Mouse (Mus musculus) hindlimb bud, embryonic 11.5 days (tissue): Measurements from ENCODE around the gene Clec4f.
"Not testable (repeated sequence)": the region's sequence is repeated elsewhere in the genome, so short reads cannot be mapped to it uniquely, and the experiment has no call there.

ENCODE experiments used
- DNase-seq: peaks from one replicate; pipeline ENCODE4 v3.0.0-alpha.2; 2012; ENCODE audit warnings: low read depth, low spot score; ENCODE audit errors: extremely low spot score

Gene Clec4f

DNA sequence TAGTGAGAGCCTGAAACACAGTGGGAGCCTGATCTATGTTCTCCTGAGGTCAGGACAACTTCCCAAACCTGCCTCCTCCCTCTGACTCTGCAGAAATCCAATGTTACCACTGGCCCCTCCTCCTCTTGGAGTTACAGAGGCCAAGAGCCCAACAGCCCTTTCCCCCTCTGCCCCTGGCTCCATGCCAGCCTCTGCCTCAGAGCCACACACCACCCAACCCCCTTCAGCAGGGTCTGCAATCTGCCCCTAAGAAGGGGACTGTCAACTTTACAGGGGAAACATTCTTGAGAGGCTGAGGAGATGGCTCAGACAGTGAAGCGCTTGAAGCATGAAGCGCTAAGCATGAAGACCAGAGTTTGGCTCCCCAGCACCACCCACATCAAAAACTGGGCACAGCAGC lies at the start of gene Clec4f:
TSS of gene Clec4f (minus strand) at position 101 of the 400 bp plus-strand sequence.
- no peak for DNase-seq

DNA sequence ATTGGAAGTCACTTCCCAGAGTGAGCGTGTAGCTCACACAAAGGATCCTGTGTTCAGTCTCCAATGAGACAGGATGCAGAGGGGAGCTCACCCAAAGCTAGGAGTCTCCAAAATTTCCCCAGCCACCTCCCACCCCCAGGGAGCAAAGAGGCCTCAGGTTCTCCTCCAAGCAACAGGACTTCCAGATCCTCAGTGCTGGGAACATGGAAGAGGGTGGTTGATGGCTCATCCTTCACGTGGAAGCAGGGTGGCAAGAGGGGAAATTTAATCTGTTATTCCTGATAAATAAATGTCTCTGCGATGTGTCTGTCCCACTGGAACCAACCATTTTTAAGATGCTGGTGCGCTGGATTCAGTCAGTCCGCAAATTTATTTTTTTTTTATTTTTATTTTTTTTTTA lies 48.7 kb upstream of the Clec4f start:
- no peak for DNase-seq

DNA sequence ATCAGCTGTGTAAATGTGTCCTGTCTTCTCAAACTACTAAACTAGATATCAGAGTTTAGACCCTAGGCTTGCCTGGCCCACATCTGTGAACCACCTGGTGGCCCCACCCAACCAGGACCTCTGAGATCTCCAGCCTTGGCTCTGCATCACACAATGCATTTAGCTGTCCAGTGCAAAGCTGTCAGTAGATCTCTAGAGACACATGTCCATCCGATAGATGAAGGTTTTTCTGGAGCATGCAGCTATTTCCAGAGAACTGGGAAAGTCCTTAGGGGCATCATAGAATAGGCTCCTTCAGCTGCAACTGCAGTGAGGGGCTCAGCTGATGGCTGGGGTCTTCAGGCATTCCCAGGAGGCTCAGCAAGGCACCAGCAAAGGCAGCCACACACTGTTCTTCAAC lies 48.3 kb upstream of the Clec4f start:
- no peak for DNase-seq

DNA sequence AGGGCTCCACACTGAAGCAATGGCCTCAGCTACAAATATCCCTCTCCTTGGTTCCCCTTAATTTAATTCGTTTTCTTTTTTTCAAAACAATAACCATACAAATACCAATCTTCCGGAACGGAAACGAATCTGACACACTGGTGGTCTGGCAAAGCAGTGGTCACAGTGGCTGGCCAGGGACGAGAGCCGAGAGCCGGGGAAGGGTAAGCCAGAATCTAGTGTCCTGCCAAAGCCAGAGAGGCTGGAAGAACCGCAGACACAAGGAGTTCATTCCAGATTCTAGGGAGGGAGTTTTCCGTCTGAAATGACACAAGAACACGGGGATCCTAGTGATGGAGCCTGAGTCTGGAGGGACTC lies 47.7 kb upstream of the Clec4f start:
- DNase-seq, result no peak

DNA sequence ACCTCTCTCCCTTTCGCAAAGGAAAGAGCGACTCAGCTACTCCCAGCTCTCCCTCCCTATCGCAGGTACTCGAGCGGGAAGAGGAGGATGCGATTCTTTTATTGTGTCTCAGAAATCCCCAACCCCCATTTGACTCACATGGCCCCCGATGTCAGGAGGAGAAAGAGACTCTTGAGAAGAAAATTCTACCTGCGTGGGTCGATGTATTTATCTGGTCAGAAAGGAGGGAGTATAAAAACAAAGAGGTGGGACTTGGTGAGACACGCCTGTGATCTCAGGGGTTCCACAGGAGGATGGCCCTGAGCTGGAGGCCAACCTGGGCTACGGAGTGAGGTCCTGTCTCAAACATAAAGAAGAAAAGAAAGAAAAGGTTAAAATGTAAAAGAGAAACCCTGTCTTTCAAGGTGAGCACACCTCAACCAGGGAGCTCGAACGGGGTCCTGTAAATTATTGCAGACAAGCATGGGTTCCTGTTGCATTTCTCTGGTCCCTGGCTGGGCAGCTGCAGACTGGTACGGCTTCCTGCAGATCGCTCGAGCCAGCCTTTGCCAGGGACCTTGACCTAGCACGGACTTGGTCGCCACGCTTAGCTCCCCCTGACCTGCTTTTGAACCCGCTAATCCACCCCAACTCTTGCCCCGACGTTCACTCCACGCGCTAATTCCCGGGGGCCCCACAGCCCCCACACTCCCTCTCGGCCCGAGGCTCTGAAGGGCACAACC lies 47.2 kb upstream of the Clec4f start:
- no peak for DNase-seq

DNA sequence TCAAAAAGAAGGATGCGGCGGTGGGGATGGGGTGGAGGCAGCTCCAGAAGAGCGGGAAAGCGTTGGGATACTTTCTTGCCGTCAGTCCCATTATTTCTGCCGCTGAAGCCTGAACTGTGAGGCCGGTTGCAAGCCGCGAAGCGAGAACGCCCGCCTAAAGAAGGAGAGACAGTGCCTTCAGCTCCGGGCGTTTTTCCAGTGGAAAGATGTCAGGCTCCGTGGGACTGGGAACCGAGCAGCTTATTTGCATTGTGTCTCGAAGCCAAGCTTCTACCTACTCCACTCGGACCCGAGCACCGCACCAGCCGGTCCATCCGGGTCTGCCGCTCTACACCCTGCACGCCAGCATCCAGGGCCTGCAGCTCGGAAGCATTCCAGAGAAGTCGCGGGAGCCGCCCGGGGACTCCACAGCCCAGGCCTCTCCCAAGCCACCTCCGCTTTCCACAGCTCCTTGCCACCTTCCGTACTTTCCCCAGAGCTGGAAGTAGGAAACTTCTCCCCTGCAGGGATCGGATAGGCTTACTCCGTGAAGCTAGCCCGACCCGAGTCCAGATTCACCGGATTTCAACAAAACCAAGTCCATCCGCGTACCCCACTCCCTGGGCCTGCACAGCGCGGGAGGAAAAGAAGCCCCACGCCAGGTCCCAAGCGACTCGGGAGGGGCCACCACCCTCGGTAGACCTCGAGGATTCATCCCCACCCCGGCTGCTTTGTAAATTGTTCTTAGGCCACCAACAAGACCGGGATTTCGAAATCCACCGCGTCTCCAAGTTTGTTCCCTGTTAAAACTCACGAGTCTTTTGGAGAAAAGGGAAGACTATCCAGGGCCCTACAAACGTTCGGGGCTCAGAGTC lies 46.4 kb upstream of the Clec4f start:
- DNase-seq, result no peak

DNA sequence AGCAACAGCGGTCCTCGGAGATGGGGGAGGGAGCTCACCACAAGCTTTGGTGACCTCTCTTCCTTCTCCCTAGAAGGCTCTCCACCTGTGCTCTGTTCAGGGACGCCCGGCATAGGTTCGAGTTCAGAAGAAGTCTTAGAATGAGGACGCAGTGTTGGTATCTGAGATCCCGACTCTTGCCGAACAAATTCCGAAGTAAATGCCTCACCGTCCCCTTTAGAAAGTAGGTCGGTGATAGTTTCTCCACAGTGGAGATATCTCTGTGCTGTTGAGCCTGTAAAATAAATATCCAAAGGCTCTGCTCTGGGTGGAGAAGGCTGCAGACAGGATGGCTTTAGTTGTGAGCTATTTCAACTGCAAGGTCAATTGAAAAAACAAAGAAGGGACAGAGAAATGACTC lies 45.0 kb upstream of the Clec4f start:
- no peak for DNase-seq

DNA sequence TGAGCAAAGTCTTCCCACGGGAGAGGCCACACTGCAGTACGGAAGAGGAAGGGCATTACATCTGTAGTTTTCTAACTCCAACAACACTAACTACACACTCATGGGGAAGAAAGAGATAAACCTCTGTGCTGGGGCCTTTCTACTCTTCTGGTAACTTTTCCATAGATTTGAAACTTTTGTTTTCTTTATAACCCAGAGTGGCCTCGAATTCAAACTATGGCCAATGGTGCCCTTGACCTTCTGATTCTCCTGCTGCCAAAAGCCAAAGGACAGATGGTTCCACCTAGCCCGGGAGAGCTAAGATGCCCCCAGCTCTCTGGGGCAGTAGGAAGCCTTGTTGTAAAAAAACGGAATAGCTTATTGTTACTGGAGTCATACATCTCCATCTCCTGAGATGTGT lies 44.0 kb upstream of the Clec4f start:
- DNase-seq, result no peak

DNA sequence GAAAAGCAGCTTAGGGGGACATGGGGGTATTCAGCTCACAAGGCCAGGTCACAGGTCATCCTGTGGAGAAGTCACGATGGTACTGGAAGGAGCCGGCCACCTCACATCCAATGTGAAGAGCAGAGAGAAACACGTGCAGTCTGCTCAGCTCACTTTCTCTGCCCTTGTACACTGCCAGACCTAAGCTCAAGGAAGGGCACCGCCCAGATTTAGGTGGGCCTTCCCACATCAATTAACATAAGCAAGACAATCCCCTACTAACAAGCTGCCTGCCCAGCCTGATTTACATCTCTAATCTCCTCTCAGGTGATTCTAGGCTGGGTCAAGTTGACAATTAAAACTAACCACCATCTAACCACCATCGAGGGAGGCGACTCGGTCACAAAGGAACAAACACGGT lies 41.9 kb upstream of the Clec4f start:
- DNase-seq, result no peak

DNA sequence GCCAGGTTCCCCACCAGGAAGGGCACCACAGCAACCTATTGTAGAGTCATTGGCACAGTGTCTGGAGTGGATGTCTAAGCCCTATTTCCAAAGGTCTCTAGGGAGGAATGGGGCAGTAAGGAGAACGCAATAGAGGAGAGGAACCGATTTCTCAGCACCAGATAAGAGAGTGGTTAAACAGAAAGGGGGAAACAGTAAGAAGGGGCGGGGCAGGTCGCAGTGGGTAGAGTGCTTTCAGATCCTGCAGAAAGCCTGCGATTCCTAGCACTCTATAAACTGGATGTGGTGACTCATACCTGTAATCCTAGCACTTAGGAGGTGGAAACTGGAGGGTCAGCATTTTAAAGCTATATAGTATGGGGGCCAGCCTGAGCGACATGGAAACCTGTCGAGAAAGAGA lies 40.7 kb upstream of the Clec4f start:
- no peak for DNase-seq

DNA sequence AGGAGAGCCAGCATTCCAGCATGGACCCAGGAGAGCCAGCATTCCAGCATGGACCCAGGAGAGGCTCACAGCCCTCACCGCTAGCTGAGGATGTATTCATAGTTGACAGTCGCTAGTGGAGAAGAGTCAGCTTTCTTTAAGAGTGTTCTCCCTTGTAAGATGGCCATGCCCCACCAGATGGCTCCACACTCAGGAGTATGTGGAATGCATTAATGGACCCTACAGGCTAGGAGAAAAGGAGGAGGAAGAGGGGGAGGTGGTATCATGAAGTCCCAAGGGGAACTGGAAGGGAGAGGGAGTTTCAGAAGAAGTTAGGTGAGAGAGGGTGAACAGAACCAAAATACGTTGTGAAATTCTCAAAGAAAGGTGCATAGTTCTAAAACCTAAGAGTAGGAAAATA lies 39.7 kb upstream of the Clec4f start:
- DNase-seq, result no peak

DNA sequence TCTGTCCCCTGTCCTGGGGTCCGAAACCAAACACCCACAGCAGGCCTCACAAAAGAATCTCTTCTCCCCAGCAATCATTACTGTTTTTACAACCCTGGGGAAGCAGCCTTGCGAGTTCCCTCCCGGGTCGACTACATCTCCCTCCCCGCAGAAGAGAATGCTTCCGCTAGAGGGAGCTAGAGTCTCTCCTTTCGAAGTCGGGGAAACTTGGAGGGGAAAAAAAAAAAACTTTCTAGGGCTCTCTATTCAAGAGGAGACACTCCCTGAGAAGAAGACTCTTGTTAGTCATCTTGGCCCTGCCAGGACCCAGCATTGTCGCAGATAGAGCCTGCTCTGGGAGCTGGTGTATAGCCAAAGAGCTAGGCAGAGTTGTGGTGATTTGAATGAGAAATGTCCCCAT lies 37.8 kb upstream of the Clec4f start:
- DNase-seq, result no peak

DNA sequence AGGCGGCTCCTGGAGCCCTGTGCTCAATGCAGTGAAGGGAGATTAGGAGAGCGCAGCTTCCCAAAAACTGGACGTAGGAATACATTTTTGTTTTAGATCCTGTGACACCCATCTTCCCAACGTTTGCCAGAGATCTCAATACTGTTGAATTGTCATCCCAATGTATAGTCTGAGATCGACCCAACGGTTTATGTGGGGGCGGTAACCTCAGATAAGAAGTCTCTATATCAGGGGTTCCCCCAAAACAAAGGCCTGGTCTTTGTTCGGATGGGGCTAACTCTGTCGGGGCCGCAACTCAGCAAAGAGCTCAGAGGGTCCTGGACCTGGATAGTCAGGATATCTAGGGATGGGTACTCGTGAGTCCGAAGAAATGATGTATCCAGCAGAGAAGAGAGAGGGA lies 37.0 kb upstream of the Clec4f start:
- no peak for DNase-seq

DNA sequence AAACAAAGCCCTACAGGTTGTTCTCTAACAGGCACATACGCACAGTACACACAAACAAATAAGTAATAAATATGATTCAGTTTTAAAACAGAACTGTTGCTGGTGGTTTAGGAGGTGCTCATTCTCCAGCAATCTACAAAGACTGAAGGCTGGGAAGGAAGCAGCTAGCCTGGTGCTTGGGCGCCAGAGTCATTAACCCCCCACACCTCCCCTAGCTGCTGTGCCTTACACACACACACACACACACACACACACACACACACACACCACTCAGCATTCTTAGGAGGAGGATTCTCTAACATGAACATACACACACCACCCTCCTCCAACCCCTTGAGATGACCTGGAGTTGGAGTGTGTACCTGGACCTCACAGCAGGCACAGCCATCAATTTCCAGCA lies 34.9 kb upstream of the Clec4f start:
- DNase-seq, result no peak

DNA sequence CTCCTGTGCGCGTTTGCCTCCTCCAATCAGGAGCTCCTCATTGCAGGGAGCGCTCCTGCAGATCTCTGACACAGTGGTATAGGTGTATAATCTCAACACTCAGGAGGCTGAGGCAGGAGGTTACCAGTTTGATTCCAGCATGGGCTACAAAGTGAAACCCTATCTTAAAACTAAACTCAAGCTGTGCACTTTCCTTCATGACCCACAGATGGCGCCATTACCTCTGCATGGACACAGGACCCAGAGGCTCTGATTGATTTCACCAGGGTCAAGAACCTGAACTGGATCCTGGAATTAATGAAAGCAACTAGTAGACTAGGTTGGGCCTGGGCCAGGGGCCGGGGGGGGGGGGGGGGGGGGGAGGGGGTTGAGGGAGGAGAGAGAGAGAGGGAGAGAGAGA lies 34.3 kb upstream of the Clec4f start:
- DNase-seq, result no peak

DNA sequence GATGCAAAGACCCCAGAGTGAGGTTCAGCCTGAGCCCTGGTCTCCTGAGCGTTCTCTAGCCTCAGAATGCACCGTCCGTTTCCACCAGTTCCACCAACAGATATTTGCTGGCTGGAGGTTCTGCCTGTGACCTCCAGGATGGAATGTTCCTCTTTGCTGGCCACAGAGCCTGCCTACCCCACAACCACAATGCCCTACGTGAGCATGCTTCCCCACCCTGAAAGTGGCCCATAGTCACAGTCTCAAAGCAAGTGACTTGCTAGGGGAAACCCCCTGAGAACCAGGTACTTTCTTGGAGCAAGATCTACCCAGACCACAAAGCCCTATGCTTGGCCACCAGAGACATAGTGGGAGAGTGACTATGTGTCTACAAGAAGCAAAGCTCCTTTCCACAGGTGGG lies 33.4 kb upstream of the Clec4f start:
- no peak for DNase-seq

DNA sequence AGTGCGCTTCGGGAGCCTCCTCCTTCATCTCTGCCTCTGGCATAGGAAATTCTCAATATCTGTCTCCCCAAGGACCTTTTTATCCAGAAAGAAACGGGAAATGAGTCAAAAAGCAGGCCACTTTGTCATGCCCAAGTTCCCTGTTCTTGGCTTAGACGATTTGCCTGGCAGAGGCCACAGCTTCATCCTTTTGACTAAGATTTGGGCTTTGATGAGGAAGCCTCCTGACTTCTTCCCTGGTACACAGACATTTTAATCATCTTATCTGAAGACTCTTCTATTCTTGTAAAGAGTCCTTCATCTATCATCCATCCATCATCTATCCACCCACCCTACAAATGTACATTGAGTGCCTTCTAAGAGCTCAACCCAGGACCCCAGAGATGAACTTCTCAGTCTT lies 21.8 kb upstream of the Clec4f start, which contains the start of gene Cd207:
TSS of gene Cd207 (minus strand) at position 101 of the 400 bp plus-strand sequence.
- no peak for DNase-seq

DNA sequence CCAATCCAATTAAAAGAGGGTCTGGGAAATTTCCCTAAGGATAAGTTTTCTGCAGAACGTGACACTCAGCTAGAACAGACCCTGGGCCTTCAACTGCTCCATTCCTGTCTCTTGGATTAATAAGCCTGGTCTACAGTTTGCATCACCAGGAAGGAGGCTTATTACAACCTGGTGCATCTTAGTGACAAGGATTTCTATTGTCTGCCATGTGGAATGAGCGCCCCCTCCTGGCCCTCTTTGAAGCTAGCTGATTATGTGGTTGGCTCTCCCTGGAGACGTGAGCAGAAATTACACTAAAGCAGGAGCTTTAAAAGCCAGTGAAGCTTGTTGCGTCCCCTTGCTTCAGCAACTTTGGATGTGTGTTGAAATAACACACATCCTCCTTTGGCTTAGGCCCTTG lies 17.4 kb upstream of the Clec4f start:
- peak; percentile 37 for DNase-seq

DNA sequence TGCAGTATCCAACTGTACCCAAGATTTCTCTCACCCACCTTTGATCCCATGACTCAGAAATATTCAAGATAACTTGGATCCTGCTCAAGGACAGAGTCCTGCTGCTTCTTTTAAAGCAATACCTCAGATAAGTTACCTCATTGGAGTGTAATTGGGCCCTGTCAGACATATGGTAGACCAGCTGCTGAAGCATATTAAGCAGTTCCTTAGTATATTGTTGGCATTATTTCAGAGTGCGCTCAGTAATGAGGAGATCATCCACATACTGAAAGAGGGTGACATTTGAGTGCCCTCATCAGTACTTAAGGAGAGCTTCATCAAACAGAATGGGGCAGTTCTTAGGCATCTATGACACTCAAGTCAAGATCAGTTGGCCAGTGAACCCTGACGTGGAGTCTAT lies 9.0 kb upstream of the Clec4f start:
- DNase-seq, result no peak

DNA sequence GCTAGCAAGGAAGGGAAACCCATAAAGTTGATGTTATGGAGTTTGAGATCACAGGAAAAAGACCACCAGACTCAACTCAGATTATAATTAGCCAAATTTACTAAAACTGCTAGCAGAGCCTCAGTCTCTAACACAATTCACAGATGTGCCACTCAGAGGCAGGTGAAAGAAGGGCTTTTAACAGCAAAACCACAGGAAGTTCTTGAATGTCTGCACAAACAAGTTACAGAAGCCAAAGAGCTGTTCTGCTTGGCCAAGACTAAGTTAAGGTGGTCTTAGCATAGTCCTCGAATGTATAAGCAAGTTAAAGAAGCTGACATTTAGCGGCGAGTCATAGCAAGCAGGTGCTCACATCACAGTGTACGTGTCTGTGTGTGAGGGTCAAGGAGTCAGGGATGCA lies 4.8 kb upstream of the Clec4f start:
- no peak for DNase-seq

DNA sequence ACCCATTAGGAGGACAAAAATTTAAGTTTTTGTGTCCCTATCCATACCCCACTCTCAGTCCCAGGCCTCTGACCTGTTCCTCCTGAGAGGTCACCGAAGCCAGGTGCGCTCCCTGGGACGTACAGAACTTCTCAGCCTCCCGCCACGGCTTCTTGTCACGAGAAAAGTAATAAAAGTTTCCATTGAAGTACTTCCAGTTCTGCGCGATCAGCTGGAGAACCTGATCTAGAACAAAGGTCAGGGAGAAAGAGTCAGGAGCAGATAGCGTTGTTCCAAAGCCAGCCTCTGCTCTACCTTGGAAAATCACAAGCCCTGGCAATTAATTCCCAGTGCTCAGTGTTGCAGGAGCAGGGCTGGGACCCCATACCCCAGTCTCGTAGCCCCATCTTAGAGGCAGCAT lies 9.3 kb downstream of the Clec4f start:
- no peak for DNase-seq

DNA sequence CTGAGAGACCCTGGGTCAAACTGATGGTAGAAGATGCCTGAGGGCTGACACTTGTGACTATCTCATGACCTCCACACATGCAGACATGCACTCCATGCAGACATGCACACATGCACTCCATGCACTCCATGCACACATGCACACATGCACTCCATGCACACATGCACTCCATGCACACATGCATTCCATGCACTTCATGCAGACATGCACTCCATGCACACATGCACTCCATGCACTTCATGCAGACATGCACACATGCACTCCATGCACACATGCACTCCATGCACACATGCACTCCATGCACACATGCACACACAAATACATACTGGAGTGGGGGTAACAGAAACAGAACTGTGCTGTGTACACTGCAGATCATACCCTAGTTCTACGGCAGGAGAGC lies 20.7 kb downstream of the Clec4f start:
- DNase-seq, result no peak

DNA sequence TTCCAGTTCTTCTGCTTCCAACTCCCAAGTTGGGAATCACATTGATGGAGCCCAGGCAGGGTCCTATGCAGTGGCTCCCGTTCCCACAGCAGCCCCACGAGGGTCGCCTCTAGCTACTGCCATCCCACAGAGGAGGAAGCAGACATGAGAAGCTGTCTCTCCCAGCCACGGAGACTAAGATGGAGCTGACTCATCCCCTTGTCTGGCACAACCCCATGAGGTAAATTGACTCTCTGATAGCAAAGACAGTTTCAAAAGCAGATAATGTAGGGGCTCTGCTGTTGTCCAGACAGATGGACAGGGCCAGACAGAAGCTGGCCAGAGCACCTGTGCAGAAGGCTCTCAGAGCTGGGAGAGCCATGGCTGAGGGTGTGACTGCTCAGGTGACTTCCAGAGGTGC lies 21.4 kb downstream of the Clec4f start:
- not testable (repeated sequence) for DNase-seq
